Mouse (Mus musculus) T-helper 17 cell (primary cell): Measurements from ENCODE around the gene Zeb2.

Experiments used
- in situ Hi-C, 2 experiments: fragments of 300-600 bp; cut with MboI, MseI; formaldehyde crosslinking; loops; 1 replicate in 1 of 2; 2 replicates in 1 of 2; pipeline ENCODE4 v1.15.1; 2025; ENCODE audit warnings: high pct_unique_total_duplicates in 2 of 2

The Zeb2 gene

DNA sequence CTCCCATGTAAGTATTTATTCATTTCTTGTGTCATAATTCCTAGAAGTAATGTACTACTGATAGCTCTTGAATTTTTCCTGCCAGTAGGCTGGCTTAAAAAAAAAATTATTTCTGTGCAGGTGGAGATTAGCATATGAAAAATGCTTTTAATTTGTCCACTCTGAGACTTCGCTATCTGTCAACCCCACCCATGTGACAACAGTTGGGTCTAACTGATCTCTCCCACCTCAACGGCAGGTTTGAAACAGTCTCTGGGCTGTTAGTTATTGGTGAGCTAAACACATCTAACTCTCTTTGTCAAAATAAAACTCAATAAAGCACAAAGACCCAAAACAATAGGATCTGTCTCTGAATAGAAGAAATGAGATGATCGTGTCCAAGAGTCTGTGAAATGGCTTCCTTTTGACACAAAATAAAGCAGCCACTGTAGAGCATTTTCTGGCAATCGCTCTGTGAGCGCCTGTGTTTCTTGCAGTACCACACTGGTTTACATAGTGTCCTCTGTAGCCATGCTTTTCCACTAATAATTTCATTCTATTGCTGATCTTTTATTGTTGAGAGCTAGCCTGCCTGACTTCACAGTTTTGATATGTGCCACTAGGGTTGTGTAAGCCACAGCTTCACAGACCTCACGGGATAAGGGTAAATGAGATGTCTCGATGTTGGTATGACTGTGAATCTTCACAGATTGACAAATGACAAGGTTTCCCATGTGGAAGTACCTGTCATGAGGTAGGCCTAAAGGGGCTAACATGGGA is 48.2 kb downstream of the Zeb2 start:
- in situ Hi-C loops, result loop anchor here in 1 of 2 experiments (5.0 kb wide), 1 partner anchor 38 kb away; no protein-coding TSS in a partner anchor

DNA sequence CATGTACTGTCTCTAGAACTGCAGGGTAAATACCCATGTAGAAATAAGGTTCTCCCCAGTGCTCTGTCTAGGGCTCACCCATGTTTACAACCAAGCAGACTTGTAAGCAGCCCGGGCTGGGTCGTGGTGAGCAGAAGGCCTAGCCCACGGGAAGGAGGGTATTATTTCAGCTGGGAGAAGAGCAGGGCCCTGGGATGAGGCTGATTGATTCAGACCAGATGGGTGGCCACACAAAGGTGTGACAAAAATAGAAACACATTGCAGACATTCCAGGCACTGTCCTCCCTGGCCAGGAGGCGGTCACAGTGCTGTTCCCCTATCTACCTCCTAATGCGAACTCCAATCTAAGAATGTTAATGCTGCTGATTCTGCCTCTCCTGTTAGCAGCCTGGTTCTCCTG is 50.1 kb downstream of the Zeb2 start:
- in situ Hi-C loops, result loop anchor here in 1 of 2 experiments (5.0 kb wide), 1 partner anchor 40 kb away; no protein-coding TSS in a partner anchor

DNA sequence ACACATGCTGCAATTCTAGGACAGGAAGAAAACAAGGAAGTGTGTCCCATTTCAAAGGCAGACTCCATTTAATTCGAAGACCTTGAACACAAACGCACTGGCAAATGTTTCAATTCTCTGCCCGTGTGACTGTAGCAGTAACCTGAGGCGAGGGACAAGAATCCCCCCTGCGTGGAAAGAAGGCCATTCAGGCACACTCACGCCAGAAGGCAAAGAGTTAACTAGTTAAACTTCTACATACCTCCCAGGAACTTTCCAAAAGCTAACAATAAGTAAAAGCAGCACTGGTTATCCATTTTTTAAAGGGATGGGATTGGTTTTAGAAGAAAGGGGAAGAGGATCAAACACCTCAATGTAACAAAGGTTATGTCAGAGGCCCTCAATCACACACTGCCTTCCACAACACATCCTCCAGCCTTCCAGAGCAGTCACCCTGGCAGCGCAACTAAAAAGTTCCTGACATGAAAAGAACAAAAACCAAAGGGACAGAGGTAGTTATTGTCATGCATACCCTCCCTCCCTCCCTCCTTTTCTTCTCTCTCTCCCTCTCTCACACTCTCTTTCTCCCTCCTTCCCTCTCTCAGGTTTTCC is 53.8 kb downstream of the Zeb2 start:
- in situ Hi-C loops, result no loop called here

DNA sequence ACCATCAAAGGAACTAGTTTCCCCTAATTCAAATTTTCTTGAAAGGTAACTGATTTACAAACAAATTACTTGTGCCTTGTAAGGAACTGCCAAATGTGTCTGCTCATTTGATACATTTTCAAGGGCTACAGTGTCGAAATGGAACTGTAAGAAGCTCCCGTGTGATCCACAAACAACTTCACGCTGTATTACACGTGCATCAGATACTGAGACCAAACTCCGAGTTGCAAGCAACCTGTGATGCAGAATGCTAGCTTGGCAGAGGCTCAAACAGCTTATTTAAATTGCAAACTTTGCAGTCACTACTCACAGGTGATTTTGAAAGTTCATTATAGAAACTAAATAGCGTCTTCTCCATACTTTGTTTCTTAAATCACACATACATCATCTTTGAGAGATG is 55.1 kb downstream of the Zeb2 start:
- in situ Hi-C loops, result no loop called here

DNA sequence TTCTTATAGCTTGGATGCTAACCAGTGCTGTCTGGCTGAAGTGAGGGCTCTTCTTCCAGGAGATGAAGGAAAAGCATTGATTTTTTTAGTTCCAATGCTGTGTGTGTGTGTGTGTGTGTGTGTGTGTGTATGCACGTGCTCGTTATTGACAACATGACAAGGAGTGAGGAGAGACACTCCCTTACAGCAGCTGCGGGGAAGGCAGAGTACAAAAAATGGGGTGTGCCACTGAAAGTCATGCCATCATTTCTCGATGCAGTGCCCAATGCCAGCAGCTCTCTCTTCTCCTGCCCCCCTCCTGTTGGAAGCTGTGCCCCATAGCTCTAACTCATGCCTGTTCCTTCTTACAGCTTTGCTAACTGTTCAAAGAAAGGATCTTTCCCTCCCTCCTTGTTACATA is 56.4 kb downstream of the Zeb2 start:
- in situ Hi-C loops, result no loop called here

DNA sequence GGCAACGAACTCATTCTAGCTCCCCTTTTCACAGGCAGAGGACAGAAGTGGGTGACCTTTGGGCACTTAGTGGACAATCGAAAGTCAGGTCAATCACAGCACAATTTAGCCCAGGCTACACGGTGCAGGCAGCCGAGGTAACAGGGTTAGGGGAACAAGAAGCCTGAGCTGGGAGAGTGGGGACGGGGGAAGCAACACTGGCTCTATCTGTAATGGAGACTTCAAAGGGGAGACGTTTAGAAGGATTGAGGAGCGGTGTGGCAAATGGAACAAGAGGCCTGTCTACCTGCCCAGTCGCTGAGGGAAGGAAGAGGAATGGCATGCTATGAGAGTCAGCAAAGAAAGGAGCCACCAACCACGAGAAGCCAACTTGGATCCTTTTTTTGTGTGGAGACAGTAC is 57.0 kb downstream of the Zeb2 start:
- in situ Hi-C loops, result no loop called here

DNA sequence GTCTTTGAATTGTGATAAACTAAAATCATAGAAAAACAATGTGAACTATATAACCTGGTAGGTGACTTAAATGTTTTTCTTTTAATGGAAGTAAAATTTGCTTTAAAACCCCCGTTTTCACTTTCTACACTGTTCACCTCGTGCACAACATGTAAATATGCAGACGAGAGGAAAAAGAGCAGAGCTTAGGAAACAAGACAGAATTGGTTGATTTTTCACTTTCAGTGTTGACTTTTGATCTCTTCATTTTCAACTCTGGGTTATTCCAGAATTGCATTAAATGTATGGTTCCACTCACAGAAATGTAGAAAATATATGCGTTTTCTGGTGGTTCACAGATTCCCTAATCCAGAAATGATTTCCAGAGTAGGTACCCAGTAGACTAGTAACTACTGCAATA is 57.6 kb downstream of the Zeb2 start:
- in situ Hi-C loops, result loop anchor here in 1 of 2 experiments (10.0 kb wide), 1 partner anchor 665 kb away; no protein-coding TSS in a partner anchor

DNA sequence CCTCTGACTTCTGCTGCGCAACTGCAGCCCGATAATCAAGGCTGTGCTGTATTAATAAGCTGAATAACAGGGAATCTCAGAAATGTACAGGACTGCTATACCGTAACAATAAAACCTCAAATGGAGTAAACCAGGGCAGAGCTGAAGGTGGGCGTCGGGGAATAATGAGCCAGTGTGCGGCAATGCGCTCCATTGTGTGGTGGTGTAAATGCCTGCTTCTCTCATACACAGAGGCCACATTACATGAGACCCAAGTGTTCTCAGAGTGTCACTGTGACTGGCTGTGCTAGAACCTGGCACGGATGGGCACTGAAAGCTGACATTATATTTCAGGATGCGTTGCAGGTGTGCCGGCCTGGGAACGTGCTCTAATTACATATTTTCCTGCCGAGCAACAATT is 58.2 kb downstream of the Zeb2 start:
- in situ Hi-C loops, result loop anchor here in 1 of 2 experiments (10.0 kb wide), 1 partner anchor 666 kb away; no protein-coding TSS in a partner anchor

DNA sequence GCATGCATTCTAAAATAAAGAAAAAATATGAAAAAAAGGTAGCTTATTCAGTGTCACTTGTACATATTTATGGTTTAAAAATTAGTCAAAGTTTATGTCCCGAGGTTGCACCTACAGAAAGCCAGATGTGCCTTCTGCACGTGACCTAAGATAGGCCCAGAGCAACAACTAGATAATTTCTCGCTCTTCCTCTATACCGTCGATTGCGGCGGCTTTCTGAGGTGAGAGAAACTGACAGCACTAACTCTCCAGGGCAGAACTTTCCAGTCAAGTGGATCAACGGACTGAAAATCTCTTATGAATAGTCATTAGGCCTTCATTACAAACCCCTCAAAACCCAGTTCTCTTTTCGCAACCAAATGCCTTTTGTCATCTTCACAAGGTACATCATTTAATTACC is 59.0 kb downstream of the Zeb2 start:
- in situ Hi-C loops, result loop anchor here in 1 of 2 experiments (10.0 kb wide), 1 partner anchor 667 kb away; no protein-coding TSS in a partner anchor

DNA sequence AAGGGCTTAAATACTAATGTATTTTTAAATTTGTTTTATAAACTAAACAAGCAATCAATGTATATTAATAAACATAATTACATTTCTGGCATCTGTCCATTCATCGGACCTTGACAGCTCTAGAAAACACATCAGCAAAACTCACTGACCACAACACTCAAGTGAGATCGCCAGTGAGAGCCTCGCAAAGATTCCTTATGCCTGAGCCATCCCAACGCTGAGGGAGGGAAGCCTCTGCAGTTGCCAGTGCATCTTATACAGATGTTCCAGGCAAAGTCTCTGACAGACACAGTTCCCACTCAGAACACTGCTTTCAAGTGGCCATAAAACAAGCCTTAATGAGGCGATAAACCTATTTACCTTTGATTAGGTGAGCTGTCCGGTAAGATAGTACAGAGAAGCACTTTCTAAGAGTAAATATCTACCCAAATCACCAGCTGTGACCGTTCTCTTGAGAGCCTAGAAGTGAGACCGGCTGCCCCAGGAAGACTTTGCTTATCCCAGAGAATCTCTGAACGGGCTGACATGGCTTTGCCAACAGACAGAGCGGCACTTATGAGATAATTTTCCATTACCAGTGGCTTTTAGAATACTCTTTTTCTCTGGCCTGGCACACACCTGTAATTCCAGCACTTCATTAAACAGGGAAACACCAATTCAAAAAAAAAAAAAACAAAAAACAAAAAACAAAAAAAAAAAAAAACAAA is 60.2 kb downstream of the Zeb2 start:
- in situ Hi-C loops, result loop anchor here in 1 of 2 experiments (10.0 kb wide), 1 partner anchor 668 kb away; no protein-coding TSS in a partner anchor

DNA sequence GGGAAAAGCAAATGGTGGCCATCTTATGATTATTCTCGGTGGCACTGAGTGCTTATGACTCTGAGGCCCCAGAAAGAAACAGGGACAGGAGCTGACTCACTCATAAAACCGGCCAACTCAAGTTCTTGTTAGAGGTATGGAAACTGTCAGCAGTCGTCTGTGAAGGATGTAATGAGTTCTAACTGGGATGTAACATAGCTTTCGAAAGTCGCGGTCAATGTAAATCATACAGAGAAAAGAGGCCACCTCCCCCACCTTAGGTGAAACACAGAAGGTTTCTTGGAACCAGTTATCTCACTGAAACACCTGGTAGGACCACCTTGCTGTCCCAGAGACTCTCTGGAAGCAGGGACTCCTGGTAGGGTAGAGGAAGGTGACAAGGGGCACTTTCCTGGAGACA is 61.3 kb downstream of the Zeb2 start:
- in situ Hi-C loops, result loop anchor here in 1 of 2 experiments (10.0 kb wide), 1 partner anchor 669 kb away; no protein-coding TSS in a partner anchor

DNA sequence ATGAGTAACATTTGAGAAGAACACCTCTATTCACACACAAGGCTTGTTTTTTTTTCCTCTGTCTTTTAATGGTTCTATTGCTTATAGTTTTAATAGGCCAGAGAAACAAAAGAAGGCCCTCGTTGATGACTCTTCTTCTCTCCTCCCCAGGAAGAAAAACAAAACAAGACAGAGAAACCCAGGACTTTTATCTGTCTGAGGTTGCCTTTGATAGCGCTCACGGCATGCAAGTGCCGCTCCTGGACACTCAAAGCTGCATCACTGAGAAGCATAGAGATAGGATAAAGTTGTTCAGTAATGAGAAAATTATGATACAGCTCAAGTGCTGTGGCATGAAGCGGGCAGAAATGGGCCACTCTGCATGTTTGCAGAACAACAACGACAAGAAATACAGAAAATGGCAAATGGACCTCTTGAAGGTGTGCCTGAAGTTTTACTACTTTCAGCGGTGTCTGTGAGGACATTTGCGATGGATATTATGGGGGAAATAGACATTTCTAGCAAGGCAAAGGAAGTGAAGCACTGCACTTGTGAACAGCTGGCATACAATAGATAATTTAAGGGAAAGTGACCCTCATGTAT is 62.1 kb downstream of the Zeb2 start:
- in situ Hi-C loops, result loop anchor here in 1 of 2 experiments (10.0 kb wide), 1 partner anchor 670 kb away; no protein-coding TSS in a partner anchor

DNA sequence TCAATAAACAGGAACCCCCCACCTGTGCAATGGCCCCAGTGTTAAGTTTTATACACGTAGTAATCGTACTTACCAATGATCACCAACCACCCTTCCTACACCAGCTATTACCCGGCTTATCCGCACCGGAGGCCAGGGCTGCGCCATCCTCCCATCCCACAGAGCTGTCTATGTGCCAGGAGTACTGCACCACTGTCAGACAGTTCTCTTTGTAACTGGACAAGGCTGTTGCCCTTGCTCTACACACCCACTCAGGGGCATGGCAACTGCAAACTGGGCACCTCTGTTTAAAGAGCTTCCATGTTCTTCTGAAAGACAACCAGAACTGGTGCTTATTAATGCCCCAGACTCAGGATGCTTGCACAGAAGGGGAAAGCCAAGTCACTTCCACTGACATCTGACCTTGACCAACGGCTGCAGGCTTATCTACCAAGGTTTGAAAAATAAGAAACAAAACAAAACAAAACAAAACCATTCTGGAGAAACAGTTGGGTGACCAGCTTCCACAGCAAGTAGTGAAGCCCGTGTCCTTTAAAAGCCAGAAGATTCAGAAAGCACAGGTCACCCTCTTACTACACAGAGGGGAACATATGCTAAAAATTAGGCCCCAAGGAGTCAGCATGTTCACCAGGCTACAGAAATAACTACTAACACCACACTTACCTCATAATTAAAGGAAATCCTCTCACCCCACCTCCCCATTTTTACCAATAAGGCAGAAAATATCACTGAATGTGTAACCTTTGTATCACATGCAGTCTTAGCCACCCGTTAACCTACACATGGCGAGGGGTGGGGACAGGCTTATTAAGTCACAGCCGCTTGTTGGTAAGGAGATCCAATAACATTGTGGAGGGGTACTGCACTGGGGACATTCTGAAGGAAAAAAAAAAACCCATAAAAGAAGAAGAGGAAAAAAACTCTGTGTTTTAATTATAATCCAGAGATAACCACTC is 62.8 kb downstream of the Zeb2 start:
- in situ Hi-C loops, result loop anchor here in 1 of 2 experiments (10.0 kb wide), 1 partner anchor 670 kb away; no protein-coding TSS in a partner anchor

DNA sequence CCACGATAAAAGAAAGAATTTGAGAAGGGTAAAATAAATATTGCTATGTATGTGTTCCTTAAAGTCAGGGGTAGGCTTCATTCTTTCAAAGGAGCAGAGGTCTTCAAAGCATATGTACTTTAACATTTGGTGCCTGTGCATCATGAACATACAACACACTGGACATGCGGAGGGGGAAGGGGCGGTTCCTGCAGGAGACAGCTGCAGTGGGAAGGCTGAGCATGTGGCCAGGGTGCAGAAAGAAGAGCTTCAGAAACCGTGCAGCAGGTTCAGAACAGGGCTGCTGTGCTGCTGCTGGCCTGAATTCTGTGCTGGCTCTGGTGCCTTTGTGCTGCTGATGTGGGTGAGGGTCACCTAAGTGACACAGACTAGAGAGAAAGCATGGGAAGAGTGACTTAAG is 64.6 kb downstream of the Zeb2 start:
- in situ Hi-C loops, result loop anchor here in 1 of 2 experiments (10.0 kb wide), 1 partner anchor 672 kb away; no protein-coding TSS in a partner anchor

DNA sequence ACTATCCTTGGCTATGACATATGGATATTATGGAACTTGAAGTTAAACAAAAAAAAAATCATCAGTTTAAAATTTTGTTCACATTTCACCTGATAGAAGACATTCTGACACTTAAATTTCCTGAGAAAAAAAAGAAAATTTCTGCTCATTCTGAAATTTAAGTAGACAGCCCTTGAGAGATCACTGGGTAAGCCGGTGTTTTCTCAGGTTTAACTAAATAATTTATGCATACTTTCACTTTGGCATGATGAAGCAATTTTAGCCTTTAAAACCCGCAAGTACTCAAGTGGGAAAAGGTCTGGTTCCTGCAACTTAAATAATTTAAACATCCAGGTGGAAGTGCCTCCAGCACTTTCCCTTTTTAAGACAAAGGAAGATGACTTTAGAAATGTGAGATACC is 65.9 kb downstream of the Zeb2 start:
- in situ Hi-C loops, result loop anchor here in 1 of 2 experiments (10.0 kb wide), 1 partner anchor 673 kb away; no protein-coding TSS in a partner anchor

DNA sequence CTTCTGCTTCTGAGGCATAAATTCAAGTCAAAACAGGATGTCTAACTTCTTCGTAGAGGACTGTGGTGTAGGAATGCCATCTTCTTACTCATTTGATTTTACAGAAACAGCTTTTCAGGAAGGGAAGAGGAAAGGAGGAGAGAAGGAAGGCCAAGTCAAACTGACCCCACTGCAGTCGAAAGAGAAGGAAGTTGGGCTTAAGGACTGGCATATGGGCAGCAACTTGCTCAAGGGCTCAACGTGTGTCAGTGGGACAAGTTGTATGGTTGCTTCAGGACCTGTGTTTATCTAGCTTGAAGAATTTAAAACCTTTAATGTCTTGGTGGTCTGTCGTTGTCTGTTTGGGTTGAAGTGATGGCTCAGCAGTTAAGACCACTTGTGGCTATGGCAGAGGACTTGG is 67.3 kb downstream of the Zeb2 start:
- in situ Hi-C loops, result loop anchor here in 1 of 2 experiments (10.0 kb wide), 1 partner anchor 675 kb away; no protein-coding TSS in a partner anchor

DNA sequence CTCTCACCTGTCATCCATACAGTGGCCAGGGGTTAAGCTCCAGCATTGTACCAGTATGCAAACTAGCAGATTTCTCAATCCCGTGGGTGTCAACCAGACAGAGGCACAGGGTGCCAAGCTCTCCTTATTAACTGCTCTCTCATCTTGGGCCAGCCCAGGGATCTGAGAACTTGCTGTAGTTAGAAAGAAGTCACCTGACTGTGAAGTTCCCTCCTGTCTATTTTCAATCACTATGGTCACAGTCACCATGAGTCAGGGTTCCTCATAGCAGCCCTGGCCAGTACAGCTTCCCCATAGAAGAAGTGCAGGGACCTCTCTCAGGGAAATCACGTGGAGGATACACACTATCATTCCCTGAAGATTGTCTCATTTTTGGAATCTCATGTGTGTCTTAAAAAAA is 67.9 kb downstream of the Zeb2 start:
- in situ Hi-C loops, result no loop called here

DNA sequence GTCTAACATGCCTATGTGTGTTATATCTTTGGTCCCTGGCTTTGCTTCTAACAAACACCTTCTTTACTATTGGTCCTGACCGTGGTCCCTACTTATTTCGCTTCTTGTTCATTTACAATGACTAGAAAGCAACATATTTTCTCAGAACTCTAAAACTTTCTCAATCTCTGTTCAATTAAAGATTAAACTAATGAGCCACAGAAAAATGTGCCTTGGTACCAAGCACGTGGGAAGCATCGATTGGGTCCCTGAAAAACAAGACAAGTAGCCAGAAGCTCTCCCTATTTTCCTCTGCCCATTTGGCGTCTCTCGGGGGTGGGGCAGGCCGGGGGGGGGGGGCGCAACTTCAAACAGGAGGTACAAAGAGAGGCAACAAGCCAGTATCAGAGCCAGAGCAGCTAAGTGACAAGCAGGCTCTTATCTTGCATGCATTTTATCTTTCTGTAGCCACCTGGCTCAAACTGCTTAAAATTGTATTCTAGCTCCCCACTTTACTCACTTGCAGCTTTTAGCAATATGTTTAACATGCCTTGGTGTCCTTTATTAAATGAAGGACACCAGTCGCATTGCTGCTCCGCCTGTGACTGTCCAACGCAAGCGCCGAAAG is 76.4 kb downstream of the Zeb2 start:
- in situ Hi-C loops, result no loop called here

DNA sequence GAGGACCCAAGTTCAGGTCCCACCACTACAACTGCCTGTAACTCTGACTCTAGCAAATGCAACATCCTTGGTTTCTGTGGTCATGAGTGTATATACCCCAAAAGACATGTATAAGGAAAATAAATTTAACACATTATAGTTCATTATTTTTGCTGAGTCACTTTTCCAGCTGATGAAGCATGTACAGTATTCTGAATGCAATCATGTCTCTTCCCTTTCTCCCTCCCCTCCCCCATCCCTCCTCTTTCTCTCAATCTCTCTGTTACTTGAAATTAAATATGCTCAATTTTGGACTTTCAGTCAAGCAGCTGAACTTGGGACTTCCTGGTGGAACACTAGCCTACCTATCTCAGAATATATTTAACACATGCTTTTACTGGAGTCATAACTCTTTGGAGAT is 77.7 kb downstream of the Zeb2 start:
- in situ Hi-C loops, result loop anchor here in 1 of 2 experiments (10.0 kb wide), 1 partner anchor 595 kb away; no protein-coding TSS in a partner anchor
